Mouse (Mus musculus): ENCODE measurements around the gene Cyp2f2. TPM values are rescaled to one million over a fixed set of nuclear protein-coding genes. Genes with fewer than 3 reads are reported as not detected.

Gene Cyp2f2
- polyA plus RNA-seq (2012; rRNA removed) = 0.06 and 0.10 TPM in 2 replicates

DNA sequence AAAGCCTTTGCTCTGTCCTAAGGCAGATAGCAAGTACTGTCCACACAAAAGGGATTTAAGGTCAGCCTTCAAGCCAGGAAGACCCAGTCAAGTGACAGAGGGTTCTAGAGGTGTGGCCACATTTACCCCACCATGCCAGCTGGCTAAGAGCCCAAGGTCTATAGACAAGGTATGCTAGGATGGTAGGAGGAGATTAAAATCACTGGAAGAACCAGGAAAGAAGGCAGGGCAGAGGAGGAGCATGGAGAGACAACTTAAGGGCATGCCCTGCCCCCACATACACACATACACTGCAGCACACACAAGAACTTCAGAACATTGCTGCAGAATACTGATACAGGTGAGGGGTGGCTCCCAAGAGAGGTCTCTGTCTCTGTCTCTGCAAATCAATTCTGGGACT is at the start of gene Cyp2f2:
Cyp2f2 (plus strand) TSS at position 234 of the 400 bp plus-strand sequence.

DNA sequence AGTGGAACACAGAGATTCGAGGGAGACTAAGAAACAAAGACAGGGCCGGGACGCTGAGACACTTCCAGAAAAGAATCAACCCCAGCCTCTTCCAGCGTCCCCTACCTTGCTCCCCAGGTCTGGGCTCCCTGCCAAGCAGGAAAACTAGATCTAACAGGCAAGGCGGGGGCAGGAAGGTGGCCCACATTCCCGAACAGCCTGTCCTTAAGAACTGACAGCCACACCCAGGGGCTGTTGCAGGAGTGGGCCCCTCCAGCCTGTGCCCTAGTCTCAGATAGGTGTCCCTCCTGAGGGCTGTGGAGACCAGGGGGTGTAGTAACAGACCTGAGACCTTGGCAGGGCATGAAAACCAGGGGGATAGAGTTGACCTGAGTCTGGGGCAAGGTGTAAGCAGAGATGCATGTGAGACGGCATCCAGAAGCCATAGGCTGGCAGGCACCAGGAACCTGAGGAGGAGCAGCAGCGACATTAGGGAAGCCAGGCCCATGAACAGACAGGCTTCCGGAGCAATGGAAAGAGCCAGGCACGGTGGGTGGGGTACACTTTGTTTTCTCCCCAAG is 33.6 kb downstream of the Cyp2f2 start, which contains the start of gene Cyp2t4:
Cyp2t4 (plus strand) TSS at position 510 of the 560 bp plus-strand sequence.

DNA sequence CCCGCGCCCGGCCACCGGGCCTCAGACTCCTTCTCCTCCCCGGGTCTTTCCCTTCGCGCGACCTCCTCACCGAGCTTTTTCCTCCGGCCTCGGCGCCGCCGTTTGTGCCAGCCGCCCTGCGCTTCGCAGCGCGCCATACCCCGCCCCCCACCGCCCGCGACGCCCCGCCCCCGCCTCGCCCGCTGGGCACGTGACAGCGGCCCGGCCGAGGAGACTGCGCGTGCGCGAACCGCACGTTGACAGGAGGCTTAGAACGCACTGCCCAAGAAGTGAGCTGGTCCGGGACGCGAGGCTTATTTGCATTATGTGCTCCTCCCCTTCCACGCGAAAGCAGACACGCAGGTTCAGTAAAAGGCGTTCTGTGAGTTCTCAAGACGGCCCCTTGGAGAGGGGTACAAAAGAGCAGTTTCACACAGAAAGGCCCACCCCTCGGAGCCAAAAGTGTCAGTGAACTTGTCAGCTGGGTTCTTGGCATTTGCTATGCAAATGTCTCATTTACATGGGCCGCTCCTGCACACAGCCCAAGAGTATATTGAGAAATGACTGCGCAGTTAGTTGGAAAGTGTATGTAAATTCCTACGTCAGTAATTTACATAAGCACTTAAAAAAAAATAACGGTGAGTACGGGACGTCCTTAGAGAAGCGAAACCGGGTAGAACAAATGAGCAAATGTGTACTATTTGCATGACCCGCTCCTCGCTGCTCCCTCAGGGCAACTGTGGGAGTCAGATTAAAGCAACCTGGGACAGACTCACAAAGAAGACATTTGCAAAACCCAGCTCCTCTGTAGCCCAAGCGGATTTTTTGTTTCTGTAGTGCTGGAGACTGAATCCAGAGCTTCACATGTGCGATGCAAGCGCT is 47.1 kb downstream of the Cyp2f2 start, which contains the start of gene Egln2:
Egln2 (minus strand) TSS at position 189 of the 861 bp plus-strand sequence.

DNA sequence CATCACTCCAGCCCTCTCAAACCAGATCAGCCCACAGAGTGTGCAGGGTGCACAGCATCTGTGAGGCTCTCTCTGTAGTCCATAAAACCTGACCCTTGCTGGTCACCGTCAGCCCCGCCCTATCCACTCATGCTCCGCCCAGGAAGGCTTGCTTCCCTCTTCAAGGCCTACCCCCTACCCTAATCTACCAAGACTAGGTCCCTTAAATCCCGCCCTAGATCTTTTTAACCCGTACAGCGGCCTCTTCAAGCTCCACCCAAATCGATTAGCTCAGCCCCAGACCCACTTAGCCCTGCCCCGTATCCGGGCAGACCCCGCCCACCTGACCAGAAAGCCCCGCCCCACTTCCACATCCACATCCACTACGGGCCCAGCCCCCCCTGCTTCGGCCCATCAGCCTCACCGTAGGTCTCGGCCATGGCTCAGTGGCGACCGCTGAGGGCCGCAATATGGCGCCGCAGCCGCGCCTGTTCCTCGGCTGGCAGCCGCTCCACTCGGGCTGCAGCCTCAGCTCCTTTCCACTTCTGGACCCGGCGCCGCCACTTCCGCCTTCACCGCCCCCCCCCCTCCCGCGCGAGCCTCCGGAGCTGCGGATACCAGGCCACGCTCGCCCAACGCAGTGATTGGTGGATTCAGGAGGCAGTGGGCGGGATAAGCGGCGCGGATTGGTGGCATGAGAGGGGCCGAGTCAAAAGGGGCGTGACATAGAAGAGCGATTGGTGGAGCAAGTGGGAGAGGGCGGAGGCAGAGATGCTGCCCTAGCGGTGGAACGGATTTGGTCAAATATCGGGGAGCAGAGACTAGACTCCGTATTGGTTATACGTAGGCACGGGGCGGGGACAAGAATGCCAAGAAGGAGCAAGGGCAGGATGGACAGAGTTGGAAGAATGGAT is 58.9 kb downstream of the Cyp2f2 start, which contains the start of gene Rab4b:
Rab4b (minus strand) TSS at position 573 of the 893 bp plus-strand sequence.

DNA sequence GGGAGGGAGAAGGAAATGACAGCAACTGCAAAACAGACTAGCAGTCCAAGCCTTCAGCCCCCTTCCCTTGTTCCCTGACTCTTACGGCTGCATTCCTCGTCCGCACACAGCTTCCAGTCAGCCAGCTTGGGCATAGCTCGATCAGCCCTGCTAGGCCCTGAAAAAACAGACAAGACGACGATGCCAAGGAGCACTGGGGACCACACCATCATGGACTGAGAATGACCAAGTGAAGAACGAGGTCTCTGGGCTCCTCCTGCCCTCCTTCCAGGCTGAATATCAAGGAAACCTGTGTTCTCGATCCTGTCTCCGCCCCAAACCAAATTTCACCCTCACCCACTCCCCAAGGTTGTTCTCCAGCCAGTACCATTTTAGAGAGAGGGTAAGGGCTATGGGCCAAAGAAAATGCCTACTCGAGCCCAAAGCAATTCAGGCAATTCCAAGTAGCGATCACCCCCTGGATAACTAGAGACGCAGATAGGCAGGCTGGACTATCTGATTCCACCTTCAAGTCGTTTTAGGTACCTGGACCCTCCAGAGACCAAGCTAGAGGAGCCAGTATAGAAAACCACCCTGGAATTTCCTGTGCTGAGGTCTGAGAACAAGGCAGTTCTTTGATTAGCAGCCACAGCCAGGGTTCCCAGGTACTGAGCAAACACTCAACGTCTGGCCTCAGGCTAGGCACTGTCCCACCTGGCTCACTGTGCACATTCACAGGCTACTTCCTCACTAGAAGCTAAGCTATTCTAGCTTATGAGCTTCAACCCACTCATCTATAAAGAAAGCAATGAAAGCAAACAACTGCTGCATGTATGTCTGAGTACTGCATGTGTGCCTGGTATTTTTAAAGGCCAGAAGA is 61.4 kb downstream of the Cyp2f2 start, which contains the start of the genes Gm21983 and Mia:
Gm21983 (minus strand) TSS at position 250 of the 859 bp plus-strand sequence.
Mia (minus strand) TSS at position 321 of the 859 bp plus-strand sequence.

Other genes with a start within 250 kb of the Cyp2f2 start
- gene Cyp2a22, start 180.5 kb upstream of the Cyp2f2 start, polyA plus RNA-seq (2012; rRNA removed) = 0.40 and 0.50 TPM in 2 replicates
- 1.6 and 2.0 TPM in 2 replicates for gene Cyp2a12, start 90.8 kb upstream of the Cyp2f2 start, polyA plus RNA-seq (2012; rRNA removed)
- not detected in 2 replicates for gene Cyp2t4, start 33.8 kb downstream of the Cyp2f2 start, polyA plus RNA-seq (2012; rRNA removed)
- gene Egln2, start 46.9 kb downstream of the Cyp2f2 start, polyA plus RNA-seq (2012; rRNA removed) = 20.7 and 22.5 TPM in 2 replicates
- gene Rab4b, start 59.0 kb downstream of the Cyp2f2 start, polyA plus RNA-seq (2012; rRNA removed) = 14.7 and 15.5 TPM in 2 replicates
- gene Gm21983, start 61.2 kb downstream of the Cyp2f2 start, polyA plus RNA-seq (2012; rRNA removed) = 0.08 TPM in 1 of 2 replicates, not detected in the other
- 0.12 and 0.54 TPM in 2 replicates for gene Mia, start 61.2 kb downstream of the Cyp2f2 start, polyA plus RNA-seq (2012; rRNA removed)
- gene BC024978, start 75.9 kb downstream of the Cyp2f2 start, polyA plus RNA-seq (2012; rRNA removed) = 1.6 and 2.1 TPM in 2 replicates
- 95.8 and 103 TPM in 2 replicates for gene Snrpa, start 76.4 kb downstream of the Cyp2f2 start, polyA plus RNA-seq (2012; rRNA removed)
- 1.8 and 2.1 TPM in 2 replicates for gene Itpkc, start 108.8 kb downstream of the Cyp2f2 start, polyA plus RNA-seq (2012; rRNA removed)
- 8.3 and 9.1 TPM in 2 replicates for gene Coq8b, start 113.1 kb downstream of the Cyp2f2 start, polyA plus RNA-seq (2012; rRNA removed)
- gene Numbl, start 138.5 kb downstream of the Cyp2f2 start, polyA plus RNA-seq (2012; rRNA removed) = 1.4 and 2.1 TPM in 2 replicates
- 4.1 and 4.5 TPM in 2 replicates for gene Ltbp4, start 217.8 kb downstream of the Cyp2f2 start, polyA plus RNA-seq (2012; rRNA removed)
- 16.5 and 19.7 TPM in 2 replicates for gene Shkbp1, start 236.1 kb downstream of the Cyp2f2 start, polyA plus RNA-seq (2012; rRNA removed)
- gene Gm20479, start 237.5 kb downstream of the Cyp2f2 start, polyA plus RNA-seq (2012; rRNA removed) = 0.16 TPM in 1 of 2 replicates, not detected in the other

Data from liver, embryonic 14 days (tissue).